Mouse (Mus musculus) CD8-positive naive resting alpha-beta T cell, adult 2 months (primary cell): ENCODE results near the gene Olfr311.

Experiments
- DNase-seq, 2 experiments: peaks; one replicate each; pipeline ENCODE4 v3.0.0; 2022; ENCODE audit warnings: low read depth in 2 of 2, low spot score in 2 of 2

Olfr311 gene

DNA sequence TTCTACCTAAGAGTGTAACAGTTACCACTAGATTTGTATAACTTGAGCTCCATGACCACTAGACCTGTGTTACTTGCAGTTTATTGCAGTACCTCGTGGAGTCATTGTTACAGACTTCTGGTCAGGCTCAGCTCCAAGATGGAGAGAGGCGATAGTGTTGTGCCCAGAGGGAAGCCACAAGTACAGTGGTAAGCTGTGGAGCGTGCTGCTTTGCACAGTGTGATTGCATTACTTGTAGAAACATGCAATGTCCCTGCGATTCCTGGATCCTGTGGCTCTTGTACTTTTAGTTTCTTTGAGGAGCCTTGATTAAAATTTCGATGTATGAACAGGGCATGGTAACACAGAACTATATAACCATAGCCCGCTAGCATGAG, 28.9 kb downstream of the Olfr311 start:
- DNase-seq = no peak

DNA sequence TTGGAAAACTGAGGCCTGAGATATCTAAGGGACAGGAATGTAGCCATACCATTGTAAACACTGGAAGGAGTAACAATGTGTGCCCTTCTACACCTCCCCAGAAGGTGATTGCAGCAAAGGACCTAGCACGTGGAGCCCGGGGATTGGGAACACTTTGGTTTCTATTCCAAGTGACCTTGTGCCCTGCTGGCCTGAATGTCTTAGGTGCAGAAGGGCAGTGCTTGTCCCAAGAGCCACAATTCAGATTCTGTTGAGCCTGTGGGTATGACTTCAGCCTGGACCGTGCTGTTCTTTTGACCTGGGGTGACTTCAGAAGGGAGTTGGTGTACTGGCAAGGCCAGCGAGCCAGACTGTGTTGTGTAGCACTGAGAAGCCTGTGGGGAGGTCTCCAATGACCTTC, 31.9 kb downstream of the Olfr311 start:
- DNase-seq = no peak

DNA sequence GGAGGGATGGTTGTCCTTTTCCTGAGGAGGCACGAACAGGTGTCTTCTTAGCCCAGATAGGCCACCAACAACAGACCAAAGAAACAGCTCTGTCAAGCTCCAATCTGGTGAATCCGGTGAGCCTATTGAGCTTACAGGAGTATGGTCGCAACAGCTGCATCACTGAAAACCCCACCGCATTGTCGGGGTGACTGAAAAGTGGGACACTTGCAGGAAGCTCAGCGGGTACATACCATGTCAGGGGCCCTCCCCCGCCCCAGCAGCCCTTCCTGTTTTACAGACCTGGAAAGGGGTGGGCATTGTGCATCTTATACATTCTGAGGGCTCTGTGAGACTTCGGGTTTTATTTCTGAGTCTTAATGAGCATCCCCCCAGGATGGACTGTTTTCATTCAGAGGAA, 44.7 kb downstream of the Olfr311 start:
- no peak for DNase-seq

DNA sequence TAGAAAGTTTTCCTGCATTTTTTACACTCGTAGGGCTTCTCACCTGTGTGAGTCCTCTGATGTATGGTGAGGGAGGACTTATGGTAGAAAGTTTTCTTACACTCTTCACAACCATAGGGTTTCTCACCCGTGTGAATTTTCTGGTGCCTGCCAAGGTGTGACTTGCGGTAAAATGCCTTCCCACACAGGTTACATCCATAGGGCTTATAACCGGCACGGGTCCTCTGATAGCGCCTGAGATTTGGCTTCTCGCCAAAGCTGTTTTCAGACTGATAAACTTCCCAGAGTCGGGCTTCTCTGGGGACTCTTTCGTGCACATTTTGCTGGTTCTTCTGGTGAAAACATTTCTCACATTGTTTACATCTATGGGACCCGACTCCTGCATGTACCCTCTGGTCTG, 51.5 kb downstream of the Olfr311 start:
- DNase-seq = no peak
